Mouse (Mus musculus) spleen, adult 2 months (tissue): ENCODE measurements around the gene Cdkl4. TPM values are rescaled to one million over a fixed set of nuclear protein-coding genes. Genes with fewer than 3 reads are reported as not detected.
A peak's percentile ranks its signal among the peaks of the same experiment; 100 is the strongest.

ENCODE experiments used
- DNase-seq, 2 experiments: peaks; one replicate each; pipeline versions ENCODE4 v3.0.0 to v3.0.0-alpha.2; 2012 to 2021; ENCODE audit warnings: low spot score in 2 of 2, low read depth in 1 of 2
- H3K27ac ChIP-seq: fragments of 200-500 bp; 2 replicates; pipeline ENCODE4 v1.5.1; 2012; ENCODE audit warnings: low read length, inconsistent platforms; ENCODE audit not compliant: insufficient read depth
- H3K27me3 ChIP-seq: fragments of 200-500 bp; 2 replicates; pipeline ENCODE4 v1.6.1; 2012; ENCODE audit warnings: mild to moderate bottlenecking, moderate library complexity, low read length, inconsistent platforms; ENCODE audit not compliant: control insufficient read depth, insufficient read depth
- H3K36me3 ChIP-seq: fragments of 200-500 bp; 2 replicates; pipeline ENCODE4 v1.6.1; 2012; ENCODE audit warnings: mild to moderate bottlenecking, low read length, inconsistent platforms; ENCODE audit not compliant: control insufficient read depth, insufficient read depth
- H3K4me1 ChIP-seq: fragments of 200-500 bp; 2 replicates; pipeline ENCODE4 v1.6.1; 2011; ENCODE audit warnings: inconsistent platforms; ENCODE audit not compliant: control insufficient read depth, insufficient read depth, insufficient read length
- H3K4me3 ChIP-seq: fragments of 200-500 bp; 2 replicates; pipeline ENCODE4 v1.5.1; 2011; ENCODE audit warnings: mild to moderate bottlenecking, inconsistent platforms; ENCODE audit not compliant: insufficient read depth, insufficient read length; ENCODE audit errors: extremely low read depth
- CTCF ChIP-seq: fragments of 200-500 bp; IDR thresholded peaks from 2 replicates; pipeline ENCODE4 v1.5.1; 2011; ENCODE audit warnings: mild to moderate bottlenecking, inconsistent platforms; ENCODE audit not compliant: insufficient read depth, insufficient read length, insufficient replicate concordance; ENCODE audit errors: extremely low read depth
- POLR2A ChIP-seq: fragments of 200-500 bp; IDR thresholded peaks from 2 replicates; pipeline ENCODE4 v1.6.1; 2011; ENCODE audit warnings: low read depth, low read length, inconsistent platforms
- WGBS: fragments of 180-500 bp; shearing (Covaris S2); methylation state at CpG from one replicate; pipeline ENCODE4 v1.1.7; 2018; 5-methylcytosine and 5-hydroxymethylcytosine counted together
- polyA plus RNA-seq: library from polyadenylated mRNA; depleted of rRNA; stranded (reverse); fragments of >200 nt; gene quantifications from 2 replicates; pipeline ENCODE4 v1.2.3, GENCODE M21; 2012; rRNA removed

Gene Cdkl4
- 0.07 and 0.11 TPM in 2 replicates for polyA plus RNA-seq

- Histone ChIP-seq H3K36me3 (no peaks in the 10 kb centered on the region; the same call in 1 of the 2 replicates), H3K27me3 (0 out of 2 replicates have a peak, but pooled peaks cover 2% of the 10 kb centered on the region), H3K27ac (no peak within 1 kb of the TSS), H3K4me3 (peak within 1 kb of the TSS; percentile 21; the same call in 1 of the 2 replicates), H3K4me1 (peaks cover 4% of the 10 kb centered on the region; the same call in 1 of the 2 replicates)
- TF ChIP-seq CTCF (no peak), POLR2A (no peak)
- no peak for DNase-seq
- WGBS, result 79% methylated on average over 15 of the region's 15 CpGs
Observed at GRCm38 (mm10) chr17:80577639-80578038, at the start of gene Cdkl4. Gene Cdkl4 (minus strand): TSS chr17:80577813.

GRCm38 (mm10) chr17:80624979-80625378 lies 47.4 kb upstream of the Cdkl4 start:
- Histone ChIP-seq H3K4me3 (no peak overlapping the region), H3K36me3 (no peaks in the 10 kb centered on the region), H3K27ac (no peak overlapping the region), H3K4me1 (no peaks in the 10 kb centered on the region; the same call in 1 of the 2 replicates), H3K27me3 (no peaks in the 10 kb centered on the region)
- no peak for TF ChIP-seq CTCF
- TF ChIP-seq POLR2A, result no peak
- no peak for DNase-seq

GRCm38 (mm10) chr17:80621691-80622090 lies 44.1 kb upstream of the Cdkl4 start:
- H3K27ac ChIP-seq, result no peak overlapping the region
- no peaks in the 10 kb centered on the region for H3K27me3 ChIP-seq
- TF ChIP-seq POLR2A (no peak), CTCF (no peak)
- DNase-seq, result no peak
- WGBS, result 86% methylated on average over 4 of the region's 4 CpGs
- H3K36me3 ChIP-seq, result no peaks in the 10 kb centered on the region
- no peak overlapping the region for H3K4me3 ChIP-seq
- H3K4me1 ChIP-seq, result no peaks in the 10 kb centered on the region; the same call in 1 of the 2 replicates

DNA sequence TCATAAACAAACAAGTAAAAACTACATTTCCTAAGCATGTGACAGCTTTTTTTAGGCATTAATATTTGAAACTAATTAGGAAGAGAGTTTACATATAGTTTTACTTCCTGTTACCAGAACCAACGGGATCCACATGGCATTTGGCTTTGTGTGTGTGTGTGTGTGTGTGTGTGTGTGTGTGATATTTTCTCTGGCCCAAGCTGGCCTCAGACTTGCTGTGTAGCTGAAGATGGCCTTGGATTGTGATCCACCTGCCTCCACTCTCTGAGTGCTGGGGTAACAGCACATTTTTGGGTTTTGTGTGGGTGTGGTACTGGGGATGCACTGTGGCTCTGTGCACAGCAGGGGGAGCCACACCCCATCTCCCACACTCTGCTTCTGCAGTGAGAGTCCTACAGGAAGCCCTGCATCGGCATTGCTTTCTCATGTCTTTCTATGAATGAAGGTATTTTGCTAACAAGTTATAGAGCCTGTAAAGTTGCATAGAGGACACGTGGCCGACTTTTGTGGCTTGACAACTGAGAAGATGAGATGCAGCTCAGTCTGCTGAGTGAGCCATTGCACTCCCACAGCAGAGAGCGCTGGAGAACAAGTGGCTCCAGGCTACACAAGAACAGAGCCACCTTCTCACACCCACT lies 43.3 kb upstream of the Cdkl4 start:
- Histone ChIP-seq H3K4me1 (no peaks in the 10 kb centered on the region; the same call in 1 of the 2 replicates), H3K4me3 (no peak overlapping the region), H3K27me3 (no peaks in the 10 kb centered on the region), H3K27ac (no peak overlapping the region), H3K36me3 (0 out of 2 replicates have a peak, but pooled peaks cover 1% of the 10 kb centered on the region)
- 49% methylated on average over 5 of the region's 5 CpGs for WGBS
- DNase-seq, result peak; percentile 18 to 45
- TF ChIP-seq POLR2A, result no peak
- peak; percentile 79; the same call in 1 of the 2 replicates for TF ChIP-seq CTCF

DNA sequence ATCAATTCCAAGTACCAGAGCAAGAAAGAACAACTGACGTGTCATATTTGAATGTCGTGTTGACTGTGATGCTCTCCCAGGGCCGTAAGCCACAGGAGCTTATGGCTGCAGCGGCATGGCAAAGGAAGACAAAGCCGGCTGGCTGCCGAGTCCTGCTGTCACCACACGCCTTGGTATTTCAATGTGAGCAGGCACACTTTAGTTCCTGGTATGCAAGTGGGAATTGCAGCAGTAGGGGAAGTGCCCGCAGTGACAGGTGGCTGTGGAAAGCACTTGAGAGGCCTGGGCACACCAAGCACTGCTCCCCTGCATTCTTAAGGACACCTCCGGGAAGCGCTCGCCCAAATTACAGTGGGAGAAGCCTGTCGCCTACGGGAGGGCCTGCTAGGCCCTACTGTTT lies 41.9 kb upstream of the Cdkl4 start:
- WGBS, result 90% methylated on average over 13 of the region's 13 CpGs
- TF ChIP-seq POLR2A (no peak), CTCF (no peak)
- DNase-seq, result no peak

GRCm38 (mm10) chr17:80618890-80619289 lies 41.3 kb upstream of the Cdkl4 start:
- 92% methylated on average over 5 of the region's 5 CpGs for WGBS
- Histone ChIP-seq H3K4me3 (no peak overlapping the region), H3K4me1 (no peaks in the 10 kb centered on the region; the same call in 1 of the 2 replicates), H3K36me3 (0 out of 2 replicates have a peak, but pooled peaks cover 1% of the 10 kb centered on the region), H3K27ac (no peak overlapping the region), H3K27me3 (no peaks in the 10 kb centered on the region)
- TF ChIP-seq POLR2A (no peak), CTCF (no peak)
- no peak for DNase-seq

More for the DNA sequence above, 41.9 kb upstream of the Cdkl4 start:
- no peak overlapping the region for H3K4me3 ChIP-seq
- no peak overlapping the region for H3K27ac ChIP-seq
- H3K27me3 ChIP-seq, result no peaks in the 10 kb centered on the region
- H3K36me3 ChIP-seq, result 0 out of 2 replicates have a peak, but pooled peaks cover 1% of the 10 kb centered on the region
- H3K4me1 ChIP-seq, result no peaks in the 10 kb centered on the region; the same call in 1 of the 2 replicates

GRCm38 (mm10) chr17:80603806-80604205 lies 26.2 kb upstream of the Cdkl4 start:
- TF ChIP-seq POLR2A (no peak), CTCF (no peak)
- Histone ChIP-seq H3K27ac (no peak overlapping the region), H3K4me1 (no peaks in the 10 kb centered on the region), H3K4me3 (no peak overlapping the region), H3K27me3 (no peaks in the 10 kb centered on the region), H3K36me3 (peaks cover 11% of the 10 kb centered on the region)
- no peak for DNase-seq
- 81% methylated on average over 6 of the region's 6 CpGs for WGBS
